Mouse (Mus musculus) intestine, embryonic 14.5 days (tissue): ENCODE measurements around the gene Ppp2r5a. TPM values are rescaled to one million over a fixed set of nuclear protein-coding genes. Genes with fewer than 3 reads are reported as not detected.

Experiments
- ATAC-seq: fragments of 200-750 bp; cut with Nextera tagmentation; replicated peaks from 2 replicates; pipeline ENCODE4 v1.8.0; 2017; ENCODE audit warnings: low read depth, moderate number of reproducible peaks, moderate TSS enrichment, moderate library complexity; ENCODE audit not compliant: low FRiP score, low TSS enrichment
- DNase-seq: peaks from one replicate; pipeline ENCODE4 v3.0.0-alpha.2; 2018; ENCODE audit warnings: low spot score
- H3K27ac ChIP-seq: fragments of 300-500 bp; sonication (generic); 2 replicates; pipeline ENCODE4 v1.5.1; 2014; ENCODE audit warnings: low read depth, mild to moderate bottlenecking, control low read depth
- H3K27me3 ChIP-seq: fragments of 300-500 bp; sonication (generic); replicated peaks from 2 replicates; pipeline ENCODE4 v1.6.1; 2014; ENCODE audit warnings: low read length, control low read depth; ENCODE audit not compliant: control insufficient read depth, insufficient read depth
- H3K36me3 ChIP-seq: fragments of 300-500 bp; sonication (generic); 2 replicates; pipeline ENCODE4 v1.6.1; 2014; ENCODE audit warnings: low read length, control low read depth; ENCODE audit not compliant: control insufficient read depth, insufficient read depth
- H3K4me1 ChIP-seq: fragments of 300-500 bp; sonication (generic); replicated peaks from 2 replicates; pipeline ENCODE4 v1.6.1; 2014; ENCODE audit warnings: low read length, control low read depth, mixed read lengths; ENCODE audit not compliant: control insufficient read depth, insufficient read depth
- H3K4me2 ChIP-seq: fragments of 300-500 bp; sonication (generic); 2 replicates; pipeline ENCODE4 v1.6.1; 2014; ENCODE audit warnings: low read length
- H3K4me3 ChIP-seq: fragments of 300-500 bp; sonication (generic); 2 replicates; pipeline ENCODE4 v1.5.1; 2014; ENCODE audit warnings: low read depth, low read length, control low read depth, mixed read lengths
- H3K9ac ChIP-seq: fragments of 300-500 bp; sonication (generic); 2 replicates; pipeline ENCODE4 v1.6.1; 2014; ENCODE audit warnings: mild to moderate bottlenecking, low read length
- H3K9me3 ChIP-seq: fragments of 300-500 bp; sonication (generic); 2 replicates; pipeline ENCODE4 v1.6.1; 2016; ENCODE audit warnings: low read length, control low read depth; ENCODE audit not compliant: control insufficient read depth
- WGBS: fragments of 180-500 bp; shearing (Covaris S2); extraction: QIAGEN DNeasy Blood & Tissue Kit; methylation state at CpG from one replicate; pipeline ENCODE4 v1.1.7; 2014; 5-methylcytosine and 5-hydroxymethylcytosine counted together
- polyA plus RNA-seq: library from polyadenylated mRNA; unstranded; fragments of >200 nt; fragmentation: Nextera tagmentation; extraction: Ambion mirVana; gene quantifications from 2 replicates; pipeline ENCODE4 v1.2.1, GENCODE M21; 2014

Ppp2r5a gene
- polyA plus RNA-seq, 1 experiment from 2014 or later, result 27.1 TPM

DNA sequence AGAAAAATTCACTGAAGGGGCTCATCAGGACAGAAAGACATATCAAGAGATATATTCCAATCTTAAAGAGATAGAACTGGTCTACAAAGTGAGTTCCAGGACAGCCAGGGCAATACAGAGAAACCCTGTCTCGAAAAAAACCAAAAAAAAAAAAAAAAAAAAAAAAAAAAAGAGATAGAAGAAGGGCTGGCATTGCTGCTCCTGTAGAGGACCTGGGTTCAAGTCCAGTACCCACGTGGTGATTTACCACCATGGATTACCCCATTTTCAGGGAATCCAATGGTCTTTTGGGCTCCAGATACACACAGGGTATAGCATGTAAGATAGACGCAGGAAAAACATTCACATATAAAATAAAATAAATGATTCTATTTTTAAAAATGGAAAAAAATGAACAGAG, 22.2 kb downstream of the Ppp2r5a start:
- Histone ChIP-seq H3K4me1 (no peaks in the 10 kb centered on the region), H3K9ac (no peak overlapping the region), H3K27ac (no peak overlapping the region), H3K4me3 (no peak overlapping the region), H3K4me2 (no peak overlapping the region), H3K36me3 (no peaks in the 10 kb centered on the region), H3K27me3 (no peaks in the 10 kb centered on the region), H3K9me3 (no peaks in the 10 kb centered on the region)
- no peak for ATAC-seq
- DNase-seq, result no peak
- WGBS, result 96% methylated on average over 3 of the region's 3 CpGs

DNA sequence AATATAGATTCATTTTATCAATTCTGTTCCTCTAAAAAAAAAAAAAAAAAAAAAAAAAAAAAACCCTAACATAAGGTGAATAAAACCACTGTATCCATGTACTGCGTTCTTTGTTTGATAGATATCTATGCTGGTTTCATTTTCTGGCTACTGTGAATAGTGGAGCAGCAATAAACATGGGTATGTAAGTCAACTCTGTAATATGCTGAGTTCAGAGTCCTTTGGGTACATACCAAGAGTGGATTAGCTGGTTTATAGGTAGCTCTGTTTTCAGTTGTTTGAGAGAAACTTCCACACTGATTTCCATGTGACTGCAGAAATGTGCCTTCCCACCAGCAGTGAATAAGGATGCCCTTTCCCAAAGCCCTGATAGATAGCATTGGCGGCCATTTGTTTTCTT, 25.0 kb downstream of the Ppp2r5a start:
- H3K4me3 ChIP-seq, result no peak overlapping the region
- DNase-seq (no peak), ATAC-seq (no peak)
- H3K27ac ChIP-seq, result no peak overlapping the region
- no peaks in the 10 kb centered on the region for H3K36me3 ChIP-seq
- no peak overlapping the region for H3K9ac ChIP-seq
- no peak overlapping the region for H3K4me2 ChIP-seq
- WGBS, result 89% methylated on average over 2 of the region's 2 CpGs
- no peaks in the 10 kb centered on the region for H3K4me1 ChIP-seq
- no peaks in the 10 kb centered on the region for H3K9me3 ChIP-seq
- no peaks in the 10 kb centered on the region for H3K27me3 ChIP-seq

DNA sequence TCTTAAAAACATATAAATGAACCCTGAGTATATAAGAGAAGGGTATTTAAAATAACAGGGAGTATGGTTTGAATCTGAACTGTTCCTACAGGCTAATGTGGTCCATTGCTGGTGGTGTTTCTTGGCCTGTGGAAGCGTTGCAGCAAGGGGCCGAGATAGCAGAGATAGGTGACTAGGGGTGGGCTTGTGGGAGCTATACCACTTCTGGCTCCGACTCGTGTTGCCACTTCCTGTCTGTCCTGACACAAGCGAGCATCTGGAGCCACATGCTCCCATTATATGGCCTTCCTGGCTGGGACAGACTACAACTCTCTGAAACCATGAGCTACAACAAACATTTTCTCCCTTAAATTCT, 27.5 kb downstream of the Ppp2r5a start:
- no peak for ATAC-seq
- DNase-seq, result peak; percentile 12
- H3K4me2 ChIP-seq, result no peak overlapping the region
- no peaks in the 10 kb centered on the region for H3K4me1 ChIP-seq
- H3K9ac ChIP-seq, result no peak overlapping the region
- WGBS, result 88% methylated on average over 5 of the region's 5 CpGs
- no peak overlapping the region for H3K4me3 ChIP-seq
- no peaks in the 10 kb centered on the region for H3K9me3 ChIP-seq
- no peaks in the 10 kb centered on the region for H3K27me3 ChIP-seq
- no peak overlapping the region for H3K27ac ChIP-seq
- H3K36me3 ChIP-seq, result peaks cover 9% of the 10 kb centered on the region

DNA sequence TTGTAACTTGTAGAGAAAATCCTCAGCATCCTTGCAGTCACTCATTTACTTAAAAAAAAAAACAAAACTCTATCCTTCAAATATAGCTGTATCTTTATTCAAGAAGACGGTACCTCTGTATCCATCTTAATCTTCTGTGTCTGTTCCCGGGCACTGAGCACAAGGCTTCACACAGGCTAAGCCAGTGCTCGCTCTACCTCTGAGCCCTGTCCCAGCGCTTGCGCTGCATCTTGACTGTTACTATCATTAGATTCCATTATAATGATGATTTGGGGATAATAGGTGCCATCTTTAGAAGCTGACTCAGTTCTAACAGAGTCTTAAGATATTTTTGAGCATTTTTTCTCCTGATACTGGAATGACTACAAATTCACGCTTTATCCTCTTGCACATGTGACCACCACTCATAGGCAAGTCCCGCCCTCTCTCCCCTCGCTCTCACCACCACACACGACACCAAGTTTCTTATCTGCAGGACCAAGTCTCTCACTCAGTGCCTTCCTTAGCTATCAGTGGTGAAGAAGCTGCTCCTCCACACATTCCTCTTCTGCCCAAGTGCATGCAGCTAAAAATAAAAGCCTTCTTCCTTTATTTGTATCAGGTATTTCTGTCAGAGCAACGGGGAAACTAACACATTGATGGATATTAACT, 28.0 kb downstream of the Ppp2r5a start:
- Histone ChIP-seq H3K9me3 (no peaks in the 10 kb centered on the region), H3K27me3 (no peaks in the 10 kb centered on the region), H3K4me1 (no peaks in the 10 kb centered on the region), H3K27ac (no peak overlapping the region), H3K4me2 (no peak overlapping the region), H3K4me3 (no peak overlapping the region), H3K9ac (no peak overlapping the region), H3K36me3 (peaks cover 9% of the 10 kb centered on the region)
- 89% methylated on average over 10 of the region's 10 CpGs for WGBS
- ATAC-seq, result no peak
- no peak for DNase-seq

DNA sequence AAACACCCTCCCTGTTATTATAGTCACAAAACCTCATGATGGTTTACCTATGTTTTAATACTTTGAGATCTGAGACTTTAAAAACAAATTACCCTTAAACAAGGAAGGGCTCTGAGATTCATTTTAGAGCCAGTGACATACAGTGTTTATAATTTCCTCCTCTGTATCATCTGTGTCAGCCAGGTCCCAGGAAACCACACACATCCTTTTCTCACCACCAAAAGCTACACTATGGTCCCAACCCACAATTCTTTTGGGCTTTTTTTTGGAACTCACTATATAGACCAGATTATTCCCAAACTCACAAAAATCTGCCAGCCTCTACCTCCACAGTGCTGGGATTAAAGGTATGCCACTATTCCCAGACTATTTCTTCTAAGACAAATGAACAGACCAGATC, 33.9 kb downstream of the Ppp2r5a start:
- DNase-seq, result no peak
- no peak overlapping the region for H3K4me2 ChIP-seq
- H3K36me3 ChIP-seq, result peaks cover 20% of the 10 kb centered on the region

DNA sequence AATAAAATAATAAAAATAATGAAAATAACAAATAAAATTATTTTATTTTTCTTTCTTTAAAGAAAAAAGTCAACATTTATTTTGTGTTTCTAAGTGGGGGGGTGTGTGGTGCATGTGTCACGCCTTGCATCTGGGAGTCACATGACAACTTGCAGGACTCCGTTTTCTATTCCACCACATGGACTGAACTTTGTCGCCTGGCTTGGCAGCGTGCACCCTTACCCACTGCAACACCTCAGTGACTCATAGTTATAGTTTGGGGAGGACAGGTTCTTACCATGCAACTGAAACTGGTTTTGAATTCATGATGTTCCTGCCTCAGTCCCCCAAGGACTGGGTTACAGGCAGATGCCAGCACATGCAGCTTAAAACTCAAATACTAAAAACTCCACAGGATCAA, 34.9 kb downstream of the Ppp2r5a start:
- no peaks in the 10 kb centered on the region for H3K27me3 ChIP-seq
- no peak overlapping the region for H3K4me2 ChIP-seq
- ATAC-seq (no peak), DNase-seq (no peak)
- H3K36me3 ChIP-seq, result peaks cover 20% of the 10 kb centered on the region
- no peak overlapping the region for H3K4me3 ChIP-seq
- H3K4me1 ChIP-seq, result no peaks in the 10 kb centered on the region
- 90% methylated on average over 4 of the region's 4 CpGs for WGBS
- no peak overlapping the region for H3K9ac ChIP-seq
- no peaks in the 10 kb centered on the region for H3K9me3 ChIP-seq
- no peak overlapping the region for H3K27ac ChIP-seq

More for the DNA sequence above, 33.9 kb downstream of the Ppp2r5a start:
- no peak for ATAC-seq
- Histone ChIP-seq H3K9me3 (no peaks in the 10 kb centered on the region), H3K4me1 (no peaks in the 10 kb centered on the region), H3K9ac (no peak overlapping the region), H3K27me3 (no peaks in the 10 kb centered on the region), H3K4me3 (no peak overlapping the region), H3K27ac (no peak overlapping the region)

DNA sequence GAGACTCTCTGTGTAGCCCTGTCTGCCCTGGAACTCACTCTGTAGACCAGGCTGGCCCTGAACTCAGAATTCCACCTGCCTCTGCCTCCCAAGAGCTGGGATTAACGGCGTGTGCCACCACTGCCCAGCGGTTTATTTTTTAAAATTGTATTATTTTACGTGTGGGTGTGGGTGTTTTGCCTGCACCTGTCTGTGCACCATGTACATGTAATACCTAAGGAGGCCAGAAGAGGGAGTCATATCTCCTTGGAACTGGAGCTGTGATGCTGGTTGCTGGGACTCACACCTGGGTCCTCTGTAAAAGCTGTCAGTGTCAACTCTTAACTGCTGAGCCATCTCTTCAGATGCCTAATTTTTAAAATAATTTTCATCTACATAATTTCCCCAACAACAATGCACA, 38.6 kb downstream of the Ppp2r5a start:
- Histone ChIP-seq H3K9me3 (no peaks in the 10 kb centered on the region), H3K27ac (no peak overlapping the region), H3K9ac (no peak overlapping the region), H3K4me3 (no peak overlapping the region), H3K27me3 (no peaks in the 10 kb centered on the region), H3K4me1 (no peaks in the 10 kb centered on the region), H3K4me2 (no peak overlapping the region), H3K36me3 (peaks cover 30% of the 10 kb centered on the region)
- ATAC-seq (no peak), DNase-seq (no peak)
- 66% methylated on average over 4 of the region's 4 CpGs for WGBS

DNA sequence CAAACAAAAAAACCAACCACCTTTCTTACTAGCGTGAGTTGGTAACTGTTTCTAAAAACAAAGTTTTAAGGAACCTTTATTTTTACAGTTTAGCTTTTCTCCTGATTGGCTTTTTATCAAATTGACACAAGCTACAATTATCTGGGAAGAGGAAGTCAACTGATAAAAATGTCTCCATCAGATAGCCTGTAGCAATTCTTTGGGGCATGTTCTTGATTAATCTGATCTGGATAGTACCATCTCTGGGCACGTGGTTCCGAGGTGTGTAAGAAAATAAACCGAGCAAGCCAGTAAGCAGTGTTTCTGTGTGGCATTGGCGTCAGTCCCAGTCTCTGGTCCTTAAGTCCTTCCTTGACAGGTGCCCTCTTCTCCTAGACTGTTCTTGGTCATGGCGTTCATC, 40.7 kb downstream of the Ppp2r5a start:
- 86% methylated on average over 6 of the region's 6 CpGs for WGBS
- no peak overlapping the region for H3K4me2 ChIP-seq
- no peaks in the 10 kb centered on the region for H3K9me3 ChIP-seq
- DNase-seq, result no peak
- H3K4me1 ChIP-seq, result no peaks in the 10 kb centered on the region
- H3K4me3 ChIP-seq, result no peak overlapping the region
- H3K36me3 ChIP-seq, result peaks cover 40% of the 10 kb centered on the region
- H3K27ac ChIP-seq, result no peak overlapping the region
- no peak overlapping the region for H3K9ac ChIP-seq
- no peak for ATAC-seq
- H3K27me3 ChIP-seq, result no peaks in the 10 kb centered on the region

DNA sequence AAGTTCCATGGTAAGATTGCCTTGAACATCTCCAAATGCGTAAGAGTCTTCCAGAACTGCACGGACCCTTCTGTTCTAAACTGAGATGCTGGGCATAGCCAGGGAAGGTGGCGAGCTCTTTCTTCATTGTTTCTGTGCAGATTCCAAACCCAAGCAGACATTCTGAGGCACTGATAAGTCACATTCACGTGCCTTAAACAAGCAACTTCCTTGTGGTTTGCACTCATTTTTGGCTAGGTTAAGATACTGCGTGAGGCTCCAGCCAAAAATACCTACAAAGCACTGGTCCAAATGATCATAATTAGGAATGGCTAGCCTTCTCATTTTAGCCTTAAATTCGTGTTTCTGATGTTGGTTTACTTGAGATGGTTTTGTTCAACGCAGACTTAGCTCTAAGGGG, 43.6 kb downstream of the Ppp2r5a start:
- Histone ChIP-seq H3K27ac (no peak overlapping the region), H3K27me3 (no peaks in the 10 kb centered on the region), H3K9me3 (no peaks in the 10 kb centered on the region), H3K9ac (no peak overlapping the region), H3K36me3 (peaks cover 62% of the 10 kb centered on the region), H3K4me1 (no peaks in the 10 kb centered on the region), H3K4me2 (no peak overlapping the region), H3K4me3 (no peak overlapping the region)
- 89% methylated on average over 7 of the region's 7 CpGs for WGBS
- DNase-seq (no peak), ATAC-seq (no peak)
